Mouse (Mus musculus): ENCODE measurements at regions not wholly inside any gene's neighbourhood (a gene's known extent, or its start where the extent isn't known, plus 50 kb on each side); places are given as distances from the start of the nearest gene placed in this dataset.

DNA sequence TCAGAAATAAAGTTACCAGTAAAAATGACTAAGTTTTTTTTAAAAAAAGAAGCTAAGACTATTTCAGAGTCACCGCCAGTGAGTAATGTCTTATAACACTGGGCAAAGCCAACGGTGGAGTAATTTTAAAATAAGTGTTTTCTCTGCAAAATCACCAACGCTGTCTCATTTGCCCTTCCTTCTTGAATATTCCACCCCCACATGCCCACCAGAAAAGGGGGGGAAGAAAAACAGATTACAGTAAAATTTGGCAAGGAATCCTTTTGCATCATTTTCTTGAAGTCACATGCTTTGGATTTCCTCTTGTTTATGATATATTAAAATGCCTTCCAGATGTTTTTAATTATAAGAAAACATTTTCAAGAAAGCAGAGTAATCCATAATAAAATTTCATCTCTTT is 482.9 kb downstream of the Lmo4 start:
- Histone ChIP-seq H3K27me3 (ENCODE audit: control insufficient read depth, insufficient read depth, low read depth, low read length) (no peaks in the 10 kb centered on the region), H3K27ac (ENCODE audit: low read length) (no peak overlapping the region), H3K36me3 (ENCODE audit: control insufficient read depth, insufficient read depth, low read length) (no peaks in the 10 kb centered on the region), H3K4me1 (ENCODE audit: control insufficient read depth, insufficient read depth, low read length) (no peaks in the 10 kb centered on the region), H3K4me2 (ENCODE audit: low read length) (no peak overlapping the region), H3K9ac (ENCODE audit: low read depth, low read length) (no peak overlapping the region), H3K9me3 (replicated peaks; ENCODE audit: control insufficient read depth, low read length, poor library complexity, severe bottlenecking) (no peaks in the 10 kb centered on the region), H3K4me3 (ENCODE audit: low read depth, low read length) (no peak overlapping the region)
- ATAC-seq: no peak
- WGBS: 92% methylated on average over 3 of the region's 3 CpGs

DNA sequence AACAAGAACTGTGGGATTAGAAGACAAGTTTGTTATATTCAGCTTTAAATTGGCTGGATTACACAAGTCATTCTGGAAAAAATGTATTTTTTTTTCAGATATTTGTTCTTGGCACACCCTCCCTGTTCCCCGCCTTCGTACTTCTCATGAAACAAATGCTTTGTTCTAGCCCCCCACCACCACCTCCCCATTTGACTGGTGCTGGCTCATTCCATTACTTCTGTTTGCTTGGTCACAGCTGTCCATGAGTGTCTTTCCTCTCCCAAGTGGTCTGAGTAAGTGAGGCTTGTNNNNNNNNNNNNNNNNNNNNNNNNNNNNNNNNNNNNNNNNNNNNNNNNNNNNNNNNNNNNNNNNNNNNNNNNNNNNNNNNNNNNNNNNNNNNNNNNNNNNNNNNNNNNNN is 491.8 kb downstream of the Lmo4 start:
- Histone ChIP-seq H3K4me3 (ENCODE audit: low read depth, low read length) (no peak overlapping the region), H3K4me2 (ENCODE audit: low read length) (no peak overlapping the region), H3K36me3 (ENCODE audit: control insufficient read depth, insufficient read depth, low read length) (no peaks in the 10 kb centered on the region), H3K4me1 (ENCODE audit: control insufficient read depth, insufficient read depth, low read length) (peaks cover 8% of the 10 kb centered on the region), H3K9me3 (replicated peaks; ENCODE audit: control insufficient read depth, low read length, poor library complexity, severe bottlenecking) (peaks cover 4% of the 10 kb centered on the region; the same call in 1 of the 2 replicates), H3K27me3 (ENCODE audit: control insufficient read depth, insufficient read depth, low read depth, low read length) (no peaks in the 10 kb centered on the region), H3K27ac (ENCODE audit: low read length) (no peak overlapping the region), H3K9ac (ENCODE audit: low read depth, low read length) (no peak overlapping the region)
- ATAC-seq: no peak
- WGBS: 80% methylated on average over 2 of the region's 2 CpGs

DNA sequence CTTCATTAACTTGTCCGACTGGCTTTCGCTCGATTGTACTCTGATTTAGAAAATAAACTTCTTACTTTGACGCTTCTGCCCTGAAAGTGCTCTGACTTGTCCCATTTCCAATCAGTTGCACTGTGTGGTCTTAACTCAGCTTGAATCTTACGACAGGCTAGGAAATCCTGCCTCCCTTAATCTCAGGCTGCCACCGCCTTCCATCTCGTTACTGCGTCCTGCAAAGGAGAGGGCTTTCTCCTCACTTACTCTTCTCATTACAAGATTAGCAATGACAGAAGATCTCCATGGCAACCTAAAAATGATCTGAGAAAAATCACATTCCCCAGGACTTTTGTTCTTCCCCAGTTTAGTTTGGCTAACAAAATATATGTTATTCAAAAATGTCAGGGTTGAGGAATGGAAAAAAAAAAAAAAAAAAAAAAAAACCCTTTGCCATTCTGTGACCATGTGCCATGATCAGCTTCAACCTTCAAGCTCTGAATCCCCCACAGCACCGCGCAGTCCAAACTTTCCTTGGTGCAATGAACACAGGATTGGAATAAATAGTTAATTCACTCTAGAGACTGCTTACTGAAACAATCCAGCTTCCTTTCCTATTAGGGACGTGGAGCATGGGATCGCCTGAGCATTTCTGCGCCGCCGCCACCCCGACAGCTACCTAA is 494.1 kb downstream of the Lmo4 start:
- H3K4me1 ChIP-seq (ENCODE audit: control insufficient read depth, insufficient read depth, low read length): peaks cover 8% of the 10 kb centered on the region
- no peak overlapping the region for H3K4me3 ChIP-seq (ENCODE audit: low read depth, low read length)
- no peaks in the 10 kb centered on the region for H3K36me3 ChIP-seq (ENCODE audit: control insufficient read depth, insufficient read depth, low read length)
- WGBS: 20% methylated on average over 16 of the region's 16 CpGs
- H3K4me2 ChIP-seq (ENCODE audit: low read length): peak overlapping the region; percentile 38
- no peak overlapping the region for H3K9ac ChIP-seq (ENCODE audit: low read depth, low read length)
- H3K27ac ChIP-seq (ENCODE audit: low read length): no peak overlapping the region
- peaks cover 4% of the 10 kb centered on the region; the same call in 1 of the 2 replicates for H3K9me3 ChIP-seq (replicated peaks; ENCODE audit: control insufficient read depth, low read length, poor library complexity, severe bottlenecking)
- ATAC-seq: peak; percentile 64; the same call in 1 of the 2 replicates
- H3K27me3 ChIP-seq (ENCODE audit: control insufficient read depth, insufficient read depth, low read depth, low read length): no peaks in the 10 kb centered on the region

DNA sequence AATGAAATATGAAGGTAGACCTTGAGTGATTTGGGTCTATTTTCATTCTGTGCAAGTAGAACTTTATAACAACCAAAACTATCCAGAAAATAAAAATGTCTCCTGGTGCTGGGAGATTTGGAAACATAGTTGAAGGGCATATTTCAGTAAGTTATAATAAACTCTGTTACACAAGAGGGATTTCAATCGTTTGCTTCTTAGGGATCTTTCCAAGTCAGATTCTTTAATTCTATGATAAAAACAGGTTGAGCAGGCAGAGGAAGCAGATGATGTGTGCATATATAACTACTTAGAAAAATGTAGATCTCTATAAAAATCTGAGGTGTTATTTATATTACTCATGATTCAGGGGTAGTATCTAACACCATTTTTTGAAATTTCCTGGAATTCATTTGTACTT is 498.3 kb downstream of the Lmo4 start:
- 92% methylated on average over 1 of the region's 1 CpGs for WGBS
- H3K27me3 ChIP-seq (ENCODE audit: control insufficient read depth, insufficient read depth, low read depth, low read length): no peaks in the 10 kb centered on the region

DNA sequence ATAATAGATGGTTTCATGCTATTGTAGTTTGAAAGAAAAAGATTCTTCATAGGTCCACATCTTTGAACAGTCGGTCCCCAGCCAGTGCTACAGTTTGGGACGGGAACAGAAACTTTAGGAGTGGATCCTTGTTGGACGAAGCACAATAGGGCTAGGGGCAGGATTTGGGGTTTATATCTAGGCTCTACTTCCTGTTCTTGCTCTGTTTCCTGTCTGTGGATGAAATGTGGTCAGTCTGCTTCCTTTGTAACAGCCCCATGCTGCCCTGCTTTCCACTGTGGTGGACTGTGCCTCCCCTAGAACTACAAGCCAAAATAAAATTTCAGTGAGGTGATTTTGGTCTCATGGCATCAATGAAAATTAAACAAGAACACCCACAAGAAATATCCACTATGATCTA is 510.2 kb downstream of the Lmo4 start:
- WGBS: 91% methylated on average over 3 of the region's 3 CpGs
- no peak overlapping the region for H3K4me2 ChIP-seq (ENCODE audit: low read length)
- no peak overlapping the region for H3K9ac ChIP-seq (ENCODE audit: low read depth, low read length)
- ATAC-seq: no peak
- H3K4me3 ChIP-seq (ENCODE audit: low read depth, low read length): no peak overlapping the region
- no peaks in the 10 kb centered on the region for H3K4me1 ChIP-seq (ENCODE audit: control insufficient read depth, insufficient read depth, low read length)
- no peaks in the 10 kb centered on the region for H3K36me3 ChIP-seq (ENCODE audit: control insufficient read depth, insufficient read depth, low read length)
- H3K9me3 ChIP-seq (replicated peaks; ENCODE audit: control insufficient read depth, low read length, poor library complexity, severe bottlenecking): no peaks in the 10 kb centered on the region
- H3K27me3 ChIP-seq (ENCODE audit: control insufficient read depth, insufficient read depth, low read depth, low read length): no peaks in the 10 kb centered on the region
- no peak overlapping the region for H3K27ac ChIP-seq (ENCODE audit: low read length)

More for the DNA sequence above, 498.3 kb downstream of the Lmo4 start:
- Histone ChIP-seq H3K9me3 (replicated peaks; ENCODE audit: control insufficient read depth, low read length, poor library complexity, severe bottlenecking) (no peaks in the 10 kb centered on the region), H3K36me3 (ENCODE audit: control insufficient read depth, insufficient read depth, low read length) (no peaks in the 10 kb centered on the region), H3K9ac (ENCODE audit: low read depth, low read length) (no peak overlapping the region), H3K4me1 (ENCODE audit: control insufficient read depth, insufficient read depth, low read length) (peaks cover 8% of the 10 kb centered on the region), H3K4me2 (ENCODE audit: low read length) (no peak overlapping the region), H3K4me3 (ENCODE audit: low read depth, low read length) (no peak overlapping the region), H3K27ac (ENCODE audit: low read length) (no peak overlapping the region)
- ATAC-seq: no peak

DNA sequence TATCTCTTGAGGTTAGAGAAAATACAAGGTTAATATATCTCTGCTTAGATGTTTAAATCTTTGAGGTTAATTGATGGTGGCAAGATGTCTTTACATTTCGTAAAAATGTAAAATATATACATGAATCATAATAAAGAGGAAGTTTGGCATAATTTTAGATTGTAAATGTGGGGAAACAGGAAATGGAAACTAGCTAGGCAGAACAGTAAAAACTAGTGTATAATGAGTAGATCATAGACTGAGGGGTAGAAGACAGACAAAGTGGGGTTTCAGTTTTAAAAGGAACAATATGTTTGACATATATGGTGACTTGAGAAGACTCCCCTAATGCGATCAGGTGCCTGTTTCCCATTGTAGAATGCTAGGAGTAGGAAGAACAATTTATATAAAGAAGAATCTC is 519.3 kb downstream of the Lmo4 start:
- ATAC-seq: no peak
- Histone ChIP-seq H3K4me2 (ENCODE audit: low read length) (no peak overlapping the region), H3K4me1 (ENCODE audit: control insufficient read depth, insufficient read depth, low read length) (no peaks in the 10 kb centered on the region), H3K27ac (ENCODE audit: low read length) (no peak overlapping the region), H3K4me3 (ENCODE audit: low read depth, low read length) (no peak overlapping the region), H3K27me3 (ENCODE audit: control insufficient read depth, insufficient read depth, low read depth, low read length) (no peaks in the 10 kb centered on the region), H3K36me3 (ENCODE audit: control insufficient read depth, insufficient read depth, low read length) (no peaks in the 10 kb centered on the region), H3K9me3 (replicated peaks; ENCODE audit: control insufficient read depth, low read length, poor library complexity, severe bottlenecking) (no peaks in the 10 kb centered on the region), H3K9ac (ENCODE audit: low read depth, low read length) (no peak overlapping the region)
- 92% methylated on average over 2 of the region's 2 CpGs for WGBS

DNA sequence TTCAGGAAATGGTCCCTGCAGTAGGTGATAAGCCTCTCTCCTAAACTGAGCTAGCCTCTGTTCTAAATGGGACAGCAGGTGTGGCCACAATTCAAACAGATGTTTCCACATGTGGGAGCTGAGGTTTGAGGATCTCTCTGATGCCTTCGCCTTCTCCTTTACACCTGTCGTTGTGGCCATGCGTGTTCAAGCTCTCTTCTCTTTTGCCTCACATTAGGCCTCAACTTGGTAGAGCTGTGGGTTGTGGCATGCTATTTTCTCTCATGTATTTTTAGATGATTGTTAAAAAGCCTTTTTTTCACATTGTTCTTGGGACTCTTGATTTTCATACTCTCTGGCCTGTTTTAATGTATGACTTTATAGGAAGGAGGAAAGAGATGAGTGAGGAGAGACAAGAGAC is 526.8 kb downstream of the Lmo4 start:
- no peaks in the 10 kb centered on the region for H3K27me3 ChIP-seq (ENCODE audit: control insufficient read depth, insufficient read depth, low read depth, low read length)

DNA sequence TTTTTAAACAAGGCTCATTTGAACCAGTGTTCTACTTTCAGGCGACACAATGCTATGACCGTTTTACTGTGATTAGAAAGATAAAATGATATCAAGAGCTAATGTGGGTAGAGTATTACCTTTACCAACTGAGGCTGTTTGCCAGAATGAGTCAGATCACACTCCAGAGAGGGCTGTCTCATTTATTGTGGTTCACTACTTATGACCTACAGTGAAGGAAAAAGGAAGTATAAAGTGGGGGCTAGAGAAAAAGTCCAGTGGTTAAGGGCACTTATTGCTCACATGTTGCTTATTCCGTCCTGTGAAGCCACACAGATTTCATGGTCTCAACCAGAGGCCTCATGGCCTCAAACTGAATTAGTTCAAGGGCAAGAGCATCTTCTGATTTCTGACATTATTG is 530.2 kb downstream of the Lmo4 start:
- H3K27ac ChIP-seq (ENCODE audit: low read length): no peak overlapping the region
- no peaks in the 10 kb centered on the region for H3K9me3 ChIP-seq (replicated peaks; ENCODE audit: control insufficient read depth, low read length, poor library complexity, severe bottlenecking)
- H3K27me3 ChIP-seq (ENCODE audit: control insufficient read depth, insufficient read depth, low read depth, low read length): no peaks in the 10 kb centered on the region
- no peak for ATAC-seq
- no peak overlapping the region for H3K4me3 ChIP-seq (ENCODE audit: low read depth, low read length)
- 96% methylated on average over 3 of the region's 3 CpGs for WGBS
- H3K9ac ChIP-seq (ENCODE audit: low read depth, low read length): no peak overlapping the region
- no peak overlapping the region for H3K4me2 ChIP-seq (ENCODE audit: low read length)
- H3K4me1 ChIP-seq (ENCODE audit: control insufficient read depth, insufficient read depth, low read length): no peaks in the 10 kb centered on the region
- H3K36me3 ChIP-seq (ENCODE audit: control insufficient read depth, insufficient read depth, low read length): no peaks in the 10 kb centered on the region

More for the DNA sequence above, 526.8 kb downstream of the Lmo4 start:
- 98% methylated on average over 3 of the region's 3 CpGs for WGBS
- no peak overlapping the region for H3K4me3 ChIP-seq (ENCODE audit: low read depth, low read length)
- no peak for ATAC-seq
- H3K4me2 ChIP-seq (ENCODE audit: low read length): no peak overlapping the region
- no peak overlapping the region for H3K9ac ChIP-seq (ENCODE audit: low read depth, low read length)
- no peaks in the 10 kb centered on the region for H3K9me3 ChIP-seq (replicated peaks; ENCODE audit: control insufficient read depth, low read length, poor library complexity, severe bottlenecking)
- no peaks in the 10 kb centered on the region for H3K4me1 ChIP-seq (ENCODE audit: control insufficient read depth, insufficient read depth, low read length)
- no peaks in the 10 kb centered on the region for H3K36me3 ChIP-seq (ENCODE audit: control insufficient read depth, insufficient read depth, low read length)
- H3K27ac ChIP-seq (ENCODE audit: low read length): no peak overlapping the region

DNA sequence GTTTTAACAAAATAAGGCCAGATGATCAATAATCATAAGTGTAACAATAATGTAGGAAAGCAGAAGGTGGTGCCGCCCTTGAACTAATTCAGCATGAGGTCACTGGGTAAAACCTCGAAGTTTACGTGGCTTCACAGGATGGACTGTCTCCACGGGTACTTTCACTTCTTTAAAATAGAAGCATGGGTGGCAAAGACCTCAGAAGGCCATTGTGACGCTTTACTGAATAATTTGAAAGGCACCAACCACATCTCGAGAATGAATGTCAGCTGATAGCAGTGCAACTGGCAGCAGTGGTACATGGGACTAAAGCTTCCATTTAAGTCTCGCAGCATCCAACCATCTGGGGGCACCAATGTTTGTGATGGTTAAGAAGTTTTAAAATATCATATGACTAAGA is 530.6 kb downstream of the Lmo4 start:
- ATAC-seq: no peak
- Histone ChIP-seq H3K4me3 (ENCODE audit: low read depth, low read length) (no peak overlapping the region), H3K27me3 (ENCODE audit: control insufficient read depth, insufficient read depth, low read depth, low read length) (no peaks in the 10 kb centered on the region), H3K4me2 (ENCODE audit: low read length) (no peak overlapping the region), H3K27ac (ENCODE audit: low read length) (no peak overlapping the region), H3K9ac (ENCODE audit: low read depth, low read length) (no peak overlapping the region), H3K9me3 (replicated peaks; ENCODE audit: control insufficient read depth, low read length, poor library complexity, severe bottlenecking) (no peaks in the 10 kb centered on the region), H3K36me3 (ENCODE audit: control insufficient read depth, insufficient read depth, low read length) (no peaks in the 10 kb centered on the region), H3K4me1 (ENCODE audit: control insufficient read depth, insufficient read depth, low read length) (no peaks in the 10 kb centered on the region)
- 92% methylated on average over 7 of the region's 7 CpGs for WGBS
